Comparison of ENCODE assay signal across 23 mouse cellular contexts in the genomic region with DNA sequence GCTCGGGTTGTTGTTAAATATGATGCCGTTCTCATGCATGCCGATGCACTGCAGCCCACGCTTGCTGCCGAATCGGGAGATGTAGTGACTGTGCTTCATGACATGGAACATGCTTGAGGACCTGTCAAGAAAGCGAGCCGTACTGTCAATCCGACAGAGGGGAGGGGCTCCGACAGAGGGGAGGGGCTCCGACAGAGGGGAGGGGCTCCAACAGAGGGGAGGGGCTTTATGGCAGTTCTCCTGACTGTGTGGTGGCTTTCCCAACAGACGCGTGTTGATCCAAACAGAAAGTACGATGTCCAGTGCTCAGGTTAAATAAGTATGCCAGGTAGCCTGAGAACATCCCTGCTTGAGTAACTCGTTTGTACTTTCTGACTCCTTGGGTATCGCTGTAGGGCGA.
"Had no signal": no experiment of that assay in that cellular context is flagged by ENCODE, and none has a peak within 500 bp of the region (broad histone marks: within the 10 kb centered on the region; RNA-seq: fewer than 3 reads in every experiment).

No protein-coding gene starts in this region.

- DNase-seq: kidney, adult 18-20 months; kidney, adult 9 months; kidney, postnatal 14 days; kidney, postnatal 4 days; left cerebral cortex, postnatal 4 days; liver, postnatal 0 days; lung, embryonic 14.5 days; retina, postnatal 1 day; right cerebral cortex, postnatal 25 days; spleen, adult 18-20 months; thymus, adult 18-20 months; thymus, postnatal 14 days had no signal

- H3K9ac ChIP-seq: limb, embryonic 12.5 days; limb, embryonic 15.5 days; liver, embryonic 14.5 days; liver, postnatal 0 days; lung, embryonic 14.5 days; midbrain, embryonic 13.5 days; neural tube, embryonic 13.5 days had no signal

- H3K27ac ChIP-seq: limb, embryonic 12.5 days; limb, embryonic 15.5 days; liver, embryonic 14.5 days; midbrain, embryonic 10.5 days; midbrain, embryonic 13.5 days; neural tube, embryonic 13.5 days had no signal

- H3K4me2 ChIP-seq: limb, embryonic 12.5 days; limb, embryonic 15.5 days; liver, embryonic 11.5 days; lung, embryonic 14.5 days; midbrain, embryonic 13.5 days; neural tube, embryonic 13.5 days had no signal

- H3K27me3 ChIP-seq: limb, embryonic 12.5 days; limb, embryonic 15.5 days; midbrain, embryonic 13.5 days; neural tube, embryonic 13.5 days had no signal

- H3K36me3 ChIP-seq: limb, embryonic 12.5 days; limb, embryonic 15.5 days; midbrain, embryonic 10.5 days; midbrain, embryonic 13.5 days; neural tube, embryonic 13.5 days had no signal

- ATAC-seq: liver, postnatal 0 days; lung, postnatal 0 days; midbrain, embryonic 13.5 days; midbrain, embryonic 16.5 days had no signal

- H3K9me3 ChIP-seq: limb, embryonic 12.5 days; limb, embryonic 15.5 days; midbrain, embryonic 10.5 days; midbrain, embryonic 13.5 days; neural tube, embryonic 13.5 days had no signal

- H3K4me3 ChIP-seq: limb, embryonic 12.5 days; limb, embryonic 15.5 days; megakaryocyte, embryonic 14.5 days; midbrain, embryonic 10.5 days; midbrain, embryonic 13.5 days; myocyte; neural tube, embryonic 13.5 days had no signal

- H3K4me1 ChIP-seq: limb, embryonic 12.5 days; limb, embryonic 15.5 days; megakaryocyte, embryonic 14.5 days; midbrain, embryonic 10.5 days; midbrain, embryonic 13.5 days; neural tube, embryonic 13.5 days had no signal
